Mouse (Mus musculus): ENCODE results near the gene Ada. TPM values are rescaled to one million over a fixed set of nuclear protein-coding genes. Genes with fewer than 3 reads are reported as not detected.

Ada gene
- total and polyA plus RNA-seq, 3 experiments, result 18.0 to 24.0 (median 19.9) TPM

DNA sequence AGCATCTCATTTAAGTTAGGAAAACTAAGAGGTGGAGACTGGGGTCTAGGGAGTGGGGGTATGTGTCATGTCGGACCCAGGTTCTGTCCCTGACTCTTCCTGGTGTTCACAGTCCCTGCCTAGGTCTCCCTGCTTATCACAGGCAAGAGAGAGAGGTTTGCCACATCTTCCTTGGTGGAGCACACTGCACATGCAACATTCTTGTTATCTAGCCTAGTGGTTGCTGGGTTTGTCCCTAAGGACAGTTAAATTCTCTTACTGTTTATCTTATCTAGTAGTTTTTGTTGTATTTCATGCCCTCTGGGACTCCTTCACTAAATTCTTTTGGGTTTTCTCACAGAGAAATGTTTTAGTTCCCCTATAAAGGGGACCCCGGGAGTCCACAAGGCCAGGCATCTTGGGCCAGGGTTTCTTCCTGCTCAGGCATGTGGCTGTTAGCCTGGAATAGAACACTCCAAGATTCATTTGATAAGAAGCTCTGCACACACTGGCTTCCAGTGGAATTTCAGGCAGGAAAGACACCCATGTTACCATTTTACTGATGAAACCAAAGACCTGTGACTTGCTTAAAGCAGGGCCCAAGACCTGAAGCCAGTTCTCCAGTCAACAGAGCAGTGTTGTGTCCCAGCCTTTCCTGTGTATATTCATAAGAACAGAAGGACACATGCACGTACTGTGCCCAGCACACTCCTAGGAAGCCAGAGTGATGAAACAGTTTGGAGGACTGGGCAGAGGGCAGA is 57.0 kb downstream of the Ada start:
- H3K36me3 ChIP-seq (replicated peaks in 1 of 2; ENCODE audit: control insufficient read depth in 1 of 2, insufficient read depth in 1 of 2, low read length in 1 of 2), result peaks cover 11 to 65% of the 10 kb centered on the region in 2 experiments
- no peaks in the 10 kb centered on the region for H3K9me3 ChIP-seq (replicated peaks; ENCODE audit: low read length)
- H3K4me2 ChIP-seq (ENCODE audit: insufficient read depth, low read depth, poor library complexity, severe bottlenecking), result no peak overlapping the region
- H3K4me1 ChIP-seq (ENCODE audit: control insufficient read depth in 1 of 2, insufficient read depth in 2 of 2), result peaks cover 30 to 89% of the 10 kb centered on the region in 2 experiments
- H3K9ac ChIP-seq (ENCODE audit: insufficient read depth, low read depth), result no peak overlapping the region
- no peaks in the 10 kb centered on the region for H3K27me3 ChIP-seq (replicated peaks)
- no peak overlapping the region for H3K4me3 ChIP-seq (replicated peaks in 1 of 3; ENCODE audit: low read depth in 2 of 3, low read length in 2 of 3, poor library complexity in 1 of 3)
- TF ChIP-seq PAX5 (IDR thresholded peaks at IDR 0.05; ENCODE audit: low read length) (no peak), RCOR1 (conservative IDR thresholded peaks at IDR 0.05; ENCODE audit: low read depth, low read length) (no peak), ETS1 (conservative IDR thresholded peaks at IDR 0.05; ENCODE audit: low read depth, low read length) (no peak), USF2 (conservative IDR thresholded peaks at IDR 0.05; ENCODE audit: low read depth, low read length) (no peak), CHD2 (IDR thresholded peaks at IDR 0.05; ENCODE audit: low read length) (no peak), BHLHE40 (IDR thresholded peaks at IDR 0.05; ENCODE audit: low read depth, low read length) (no peak), MYC (IDR thresholded peaks at IDR 0.05; ENCODE audit: low read depth, low read length) (no peak), CTCF (conservative IDR thresholded peaks at IDR 0.05 in 1 of 2, IDR thresholded peaks at IDR 0.05 in 1 of 2; ENCODE audit: low read depth in 2 of 2, low read length in 2 of 2) (no peak), MEF2A (IDR thresholded peaks at IDR 0.05; ENCODE audit: borderline replicate concordance, low read depth, low read length) (no peak), KAT2A (IDR thresholded peaks at IDR 0.05; ENCODE audit: insufficient replicate concordance, low read length) (no peak), MAFK (IDR thresholded peaks at IDR 0.05; ENCODE audit: insufficient replicate concordance, low read length) (no peak), SIN3A (IDR thresholded peaks at IDR 0.05; ENCODE audit: low read length) (no peak)
- peaks cover 96% of the 10 kb centered on the region for H3K79me2 ChIP-seq (replicated peaks; ENCODE audit: control insufficient read depth, extremely low read depth, insufficient read depth, poor library complexity, severe bottlenecking)
- peak overlapping the region; percentile 20; the same call in 1 of the 2 replicates for H3K27ac ChIP-seq (ENCODE audit: insufficient read depth, low read depth)
- in situ Hi-C loops (cut with MboI; ENCODE audit: low pct_ligation_motif_present, low pct_unique_long_range_greater_than_20kb, low sequenced_read_pairs) (no loop called here), dilution Hi-C loops (cut with MboI; ENCODE audit: extremely low pct_ligation_motif_present, extremely low pct_unique_long_range_greater_than_20kb, low sequenced_read_pairs) (no loop called here)
- DNase-seq (ENCODE audit: extremely low read depth), result no peak

DNA sequence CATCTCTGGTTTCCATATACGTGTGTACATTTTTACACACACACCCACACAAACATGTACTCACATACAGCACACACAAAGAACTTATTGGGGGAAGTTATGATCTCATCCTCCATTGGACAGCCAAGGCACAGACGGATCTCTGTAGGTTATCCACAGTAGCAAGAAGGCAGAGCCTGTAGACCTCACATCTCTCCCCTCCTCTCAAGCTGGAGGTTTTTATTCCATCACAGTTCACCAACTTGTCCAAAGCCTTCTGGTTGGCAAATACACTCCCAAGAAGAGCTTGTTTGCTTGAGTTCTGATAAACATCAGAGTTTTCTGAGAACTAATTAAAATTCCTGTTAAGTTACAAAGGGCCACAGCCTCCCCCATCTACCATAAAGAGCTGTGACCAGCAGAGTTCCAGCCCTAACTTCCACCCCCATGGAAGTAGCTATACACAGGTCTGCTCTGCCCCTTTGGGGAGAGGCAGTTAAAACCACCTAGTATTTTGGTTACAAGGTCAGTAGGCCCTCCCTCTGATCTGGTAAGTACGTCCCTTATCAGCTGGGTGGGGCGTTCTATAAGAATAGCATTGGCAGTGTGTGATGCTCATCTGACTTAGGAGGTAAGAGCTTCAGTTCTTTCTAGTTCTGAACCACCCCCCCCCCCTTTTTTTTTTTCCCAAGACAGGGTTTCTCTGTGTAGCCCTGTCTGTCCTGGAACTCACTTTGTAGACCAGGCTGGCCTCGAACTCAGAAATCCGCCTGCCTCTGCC is 58.0 kb downstream of the Ada start:
- Histone ChIP-seq H3K4me2 (ENCODE audit: insufficient read depth, low read depth, poor library complexity, severe bottlenecking) (no peak overlapping the region), H3K36me3 (replicated peaks in 1 of 2; ENCODE audit: control insufficient read depth in 1 of 2, insufficient read depth in 1 of 2, low read length in 1 of 2) (peaks cover 11 to 67% of the 10 kb centered on the region in 2 experiments), H3K9ac (ENCODE audit: insufficient read depth, low read depth) (no peak overlapping the region), H3K4me3 (replicated peaks in 1 of 3; ENCODE audit: low read depth in 2 of 3, low read length in 2 of 3, poor library complexity in 1 of 3) (no peak overlapping the region), H3K27ac (ENCODE audit: insufficient read depth, low read depth) (no peak overlapping the region), H3K4me1 (ENCODE audit: control insufficient read depth in 1 of 2, insufficient read depth in 2 of 2) (peaks cover 26 to 88% of the 10 kb centered on the region in 2 experiments), H3K79me2 (replicated peaks; ENCODE audit: control insufficient read depth, extremely low read depth, insufficient read depth, poor library complexity, severe bottlenecking) (peaks cover 96% of the 10 kb centered on the region), H3K9me3 (replicated peaks; ENCODE audit: low read length) (no peaks in the 10 kb centered on the region), H3K27me3 (replicated peaks) (no peaks in the 10 kb centered on the region)
- no peak for TF ChIP-seq ETS1 (conservative IDR thresholded peaks at IDR 0.05; ENCODE audit: low read depth, low read length)
- no peak for TF ChIP-seq IRF4 (IDR thresholded peaks at IDR 0.05; ENCODE audit: low read depth, low read length)
- no peak for TF ChIP-seq USF1 (IDR thresholded peaks at IDR 0.05; ENCODE audit: low read depth, low read length)
- TF ChIP-seq MAZ (IDR thresholded peaks at IDR 0.05; ENCODE audit: low read depth, low read length), result no peak
- no peak for TF ChIP-seq E2F4 (IDR thresholded peaks at IDR 0.05; ENCODE audit: insufficient replicate concordance, low read depth, low read length)
- TF ChIP-seq NRF1 (IDR thresholded peaks at IDR 0.05; ENCODE audit: low read depth, low read length), result no peak
- dilution Hi-C loops (cut with MboI; ENCODE audit: extremely low pct_ligation_motif_present, extremely low pct_unique_long_range_greater_than_20kb, low sequenced_read_pairs), result no loop called here
- no peak for DNase-seq (ENCODE audit: extremely low read depth)
- in situ Hi-C loops (cut with MboI; ENCODE audit: low pct_ligation_motif_present, low pct_unique_long_range_greater_than_20kb, low sequenced_read_pairs), result no loop called here

All from CH12.LX (cell line).